Mouse (Mus musculus): ENCODE results near the gene Slc22a4. TPM values are rescaled to one million over a fixed set of nuclear protein-coding genes. Genes with fewer than 3 reads are reported as not detected.
A peak's percentile ranks its signal among the peaks of the same experiment; 100 is the strongest.
"Not testable (repeated sequence)": the region's sequence is repeated elsewhere in the genome, so short reads cannot be mapped to it uniquely, and the experiment has no call there.

Slc22a4 gene
- total RNA-seq, 2 experiments from 2014 or later: 4.9 to 11.5 TPM

DNA sequence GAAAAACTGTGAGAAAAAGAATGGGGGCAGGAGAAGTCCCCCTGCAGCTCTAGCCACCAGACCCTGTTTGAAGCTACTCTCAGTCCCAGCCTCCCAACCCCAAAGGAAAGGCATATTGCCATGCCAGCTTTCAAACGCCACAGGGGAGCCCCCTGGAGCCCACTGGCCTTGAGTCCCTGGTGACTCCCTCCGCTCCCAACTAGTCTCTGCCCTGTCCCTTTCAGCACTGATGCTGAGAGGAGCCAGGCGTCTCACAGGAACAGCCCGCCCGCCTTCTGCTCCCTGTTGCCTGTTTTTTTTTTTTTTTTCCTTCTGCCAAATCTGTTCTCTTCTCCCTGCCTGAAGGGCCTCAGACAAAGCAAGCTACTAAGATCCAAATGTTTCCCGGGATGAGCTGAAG lies 30.8 kb upstream of the Slc22a4 start:
- ATAC-seq (replicated peaks; ENCODE audit: low FRiP score, low TSS enrichment, poor library complexity, severe bottlenecking): no peak

GRCm38 (mm10) chr11:54058056-54058617 lies 30.2 kb upstream of the Slc22a4 start:
- ATAC-seq (replicated peaks; ENCODE audit: low FRiP score, low TSS enrichment, poor library complexity, severe bottlenecking): no peak

GRCm38 (mm10) chr11:54057428-54057827 lies 29.5 kb upstream of the Slc22a4 start:
- ATAC-seq (replicated peaks; ENCODE audit: low FRiP score, low TSS enrichment, poor library complexity, severe bottlenecking): no peak

DNA sequence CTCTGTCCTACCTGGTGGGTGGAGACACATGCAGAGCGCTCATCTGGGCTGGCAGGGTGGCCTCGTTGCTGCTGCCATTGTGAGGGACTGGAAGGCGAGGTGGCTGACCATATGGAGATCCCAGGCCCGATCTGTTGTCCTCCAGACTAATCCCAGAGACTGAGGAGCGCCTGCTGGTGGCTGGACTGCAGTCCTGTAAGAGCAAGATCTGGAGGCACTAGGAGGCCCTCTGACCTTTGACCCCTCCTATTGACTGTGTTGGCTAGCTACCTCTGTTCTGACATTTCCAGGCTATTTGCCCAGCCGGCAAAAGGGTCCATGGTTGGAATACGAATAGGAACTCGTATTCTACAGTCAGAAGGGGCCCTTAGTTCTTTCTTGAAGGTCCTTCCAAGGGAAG lies 28.2 kb upstream of the Slc22a4 start:
- ATAC-seq (replicated peaks; ENCODE audit: low FRiP score, low TSS enrichment, poor library complexity, severe bottlenecking): no peak

DNA sequence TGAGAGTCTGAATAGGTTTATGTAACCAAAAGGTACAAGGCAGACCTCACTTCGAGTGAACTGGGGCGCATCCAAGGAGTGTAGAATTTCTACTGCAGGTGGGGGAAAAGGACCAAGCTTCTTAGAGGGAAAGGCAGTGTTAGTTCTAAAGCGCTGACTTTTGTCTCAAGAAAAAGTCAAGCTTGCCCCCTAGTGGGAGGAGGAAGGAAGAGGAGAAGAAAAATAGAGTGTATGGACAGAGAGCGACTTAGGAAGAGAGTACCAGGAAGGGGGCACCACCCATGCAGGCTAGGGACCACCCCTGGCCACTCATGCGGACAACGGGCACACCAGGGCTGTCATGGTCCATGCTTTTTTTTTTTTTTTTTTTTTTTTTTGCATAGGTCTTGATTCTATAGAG lies 26.4 kb upstream of the Slc22a4 start:
- ATAC-seq (replicated peaks; ENCODE audit: low FRiP score, low TSS enrichment, poor library complexity, severe bottlenecking): peak; percentile 57; the same call in 1 of the 2 replicates

GRCm38 (mm10) chr11:54053090-54053489 lies 25.2 kb upstream of the Slc22a4 start:
- ATAC-seq (replicated peaks; ENCODE audit: low FRiP score, low TSS enrichment, poor library complexity, severe bottlenecking): peak; percentile 59

- ATAC-seq (replicated peaks; ENCODE audit: low FRiP score, low TSS enrichment, poor library complexity, severe bottlenecking): no peak
Observed at GRCm38 (mm10) chr11:54052128-54052527, 24.2 kb upstream of the Slc22a4 start.

DNA sequence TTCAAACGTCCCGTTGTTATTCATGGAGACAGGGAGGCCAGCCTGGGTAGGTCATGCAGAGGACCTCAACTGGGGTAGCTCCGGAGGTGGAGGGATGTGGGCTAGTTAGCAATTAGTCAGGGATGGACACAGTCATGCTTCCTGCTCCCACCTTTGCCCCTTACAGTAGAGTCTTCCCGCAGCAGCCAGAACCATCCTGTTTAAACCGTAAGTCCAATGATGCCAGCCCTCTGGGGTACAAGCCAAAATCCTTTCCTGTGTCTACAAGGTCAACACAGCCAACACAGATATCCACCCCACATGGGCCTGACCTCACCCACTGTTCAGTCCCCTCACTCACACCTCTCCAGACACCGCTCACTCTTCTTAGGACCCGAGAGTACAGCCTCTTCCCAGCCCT lies 23.3 kb upstream of the Slc22a4 start:
- no peak for ATAC-seq (replicated peaks; ENCODE audit: low FRiP score, low TSS enrichment, poor library complexity, severe bottlenecking)

GRCm38 (mm10) chr11:54050205-54050604 lies 22.3 kb upstream of the Slc22a4 start:
- no peak for ATAC-seq (replicated peaks; ENCODE audit: low FRiP score, low TSS enrichment, poor library complexity, severe bottlenecking)

DNA sequence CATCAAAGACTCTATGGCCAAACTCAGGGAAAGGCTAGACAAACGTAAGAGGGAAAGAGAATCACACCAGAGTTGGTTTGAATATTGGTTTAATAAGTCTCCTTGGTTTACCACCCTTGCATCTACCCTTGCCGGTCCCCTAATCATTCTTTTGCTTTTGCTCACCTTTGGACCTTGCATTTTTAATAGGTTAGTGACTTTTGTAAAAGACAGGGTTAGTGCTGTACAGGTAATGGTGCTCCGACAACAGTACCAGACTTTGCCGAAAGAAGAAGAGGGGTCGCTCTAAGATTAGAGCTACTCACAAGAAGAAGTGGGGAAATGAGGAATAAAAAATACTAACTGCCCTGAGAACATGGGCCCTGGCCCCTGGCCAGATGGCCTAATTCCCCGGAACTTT lies 12.8 kb upstream of the Slc22a4 start:
- no peak for ATAC-seq (replicated peaks; ENCODE audit: low FRiP score, low TSS enrichment, poor library complexity, severe bottlenecking)

- ATAC-seq (replicated peaks; ENCODE audit: low FRiP score, low TSS enrichment, poor library complexity, severe bottlenecking): not testable (repeated sequence)
Observed at GRCm38 (mm10) chr11:54032872-54033271, 5.0 kb upstream of the Slc22a4 start.

DNA sequence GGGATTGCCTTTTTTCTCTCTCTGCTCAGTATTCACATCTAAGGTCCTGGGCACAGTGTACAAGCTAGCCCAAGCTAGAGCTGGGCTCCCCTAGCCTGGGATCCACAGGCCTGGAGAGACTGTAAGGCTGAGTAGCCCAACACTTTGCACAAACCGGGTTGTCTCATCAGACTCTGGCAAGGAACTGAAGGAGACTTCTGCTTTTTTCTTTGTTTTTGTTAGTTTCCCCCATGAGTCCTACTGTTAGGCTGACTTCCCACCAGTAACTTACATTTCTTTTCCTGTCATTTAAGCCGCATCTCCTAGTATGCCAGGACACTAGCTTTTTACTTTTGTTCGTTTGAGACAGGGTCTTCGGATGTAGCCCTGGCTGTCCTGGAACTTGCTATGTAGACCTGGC lies 1.1 kb upstream of the Slc22a4 start:
- no peak for ATAC-seq (replicated peaks; ENCODE audit: low FRiP score, low TSS enrichment, poor library complexity, severe bottlenecking)

DNA sequence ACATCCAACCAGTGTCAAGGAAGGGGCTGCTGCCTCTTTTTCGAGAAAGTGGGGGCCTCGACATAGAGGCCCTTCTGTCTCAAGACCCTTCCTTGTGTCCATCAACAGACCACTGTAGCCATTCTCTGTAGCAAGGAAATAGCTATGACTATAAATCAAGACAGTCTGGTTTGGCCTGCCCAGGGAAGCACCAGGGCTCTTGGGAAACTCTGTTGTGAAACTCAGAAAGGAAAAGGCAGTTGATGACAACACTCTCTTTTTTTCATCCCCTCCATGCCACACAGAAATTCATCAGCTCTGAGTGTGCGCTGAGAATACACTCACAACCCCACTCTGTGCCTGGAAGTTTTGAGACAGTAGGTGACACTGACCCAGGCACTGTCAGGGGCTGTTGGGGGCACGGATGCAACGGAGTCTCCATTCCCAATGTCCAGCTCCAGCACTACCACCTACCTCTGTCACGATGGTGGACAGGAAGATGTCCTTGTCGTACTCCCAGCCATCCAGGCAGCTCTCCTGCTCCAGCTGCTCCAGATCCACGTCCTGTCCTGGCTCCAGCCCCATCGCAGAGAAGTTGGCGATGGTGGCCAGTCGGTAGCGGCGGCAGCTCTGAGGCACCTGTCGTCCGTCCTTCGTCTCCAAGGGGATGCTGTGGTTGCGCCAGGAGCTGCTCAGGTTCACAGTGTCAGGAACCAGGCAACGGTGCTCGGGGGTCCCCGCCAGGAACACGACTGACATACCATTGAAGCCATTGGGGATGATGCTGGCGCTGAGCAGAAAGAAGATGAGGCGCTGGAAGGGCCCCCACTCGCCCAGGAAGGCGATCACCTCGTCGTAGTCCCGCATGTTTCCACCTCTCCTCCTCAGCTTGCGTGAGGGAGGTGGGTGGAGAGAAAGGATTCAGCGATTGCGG lies 503 bp downstream of the Slc22a4 start:
- no peak for ATAC-seq (replicated peaks; ENCODE audit: low FRiP score, low TSS enrichment, poor library complexity, severe bottlenecking)

- ATAC-seq (replicated peaks; ENCODE audit: low FRiP score, low TSS enrichment, poor library complexity, severe bottlenecking): peak; percentile 87
Observed at GRCm38 (mm10) chr11:54026491-54027041, 1.3 kb downstream of the Slc22a4 start.

- ATAC-seq (replicated peaks; ENCODE audit: low FRiP score, low TSS enrichment, poor library complexity, severe bottlenecking): no peak
Observed at GRCm38 (mm10) chr11:54021396-54022093, 6.3 kb downstream of the Slc22a4 start.

DNA sequence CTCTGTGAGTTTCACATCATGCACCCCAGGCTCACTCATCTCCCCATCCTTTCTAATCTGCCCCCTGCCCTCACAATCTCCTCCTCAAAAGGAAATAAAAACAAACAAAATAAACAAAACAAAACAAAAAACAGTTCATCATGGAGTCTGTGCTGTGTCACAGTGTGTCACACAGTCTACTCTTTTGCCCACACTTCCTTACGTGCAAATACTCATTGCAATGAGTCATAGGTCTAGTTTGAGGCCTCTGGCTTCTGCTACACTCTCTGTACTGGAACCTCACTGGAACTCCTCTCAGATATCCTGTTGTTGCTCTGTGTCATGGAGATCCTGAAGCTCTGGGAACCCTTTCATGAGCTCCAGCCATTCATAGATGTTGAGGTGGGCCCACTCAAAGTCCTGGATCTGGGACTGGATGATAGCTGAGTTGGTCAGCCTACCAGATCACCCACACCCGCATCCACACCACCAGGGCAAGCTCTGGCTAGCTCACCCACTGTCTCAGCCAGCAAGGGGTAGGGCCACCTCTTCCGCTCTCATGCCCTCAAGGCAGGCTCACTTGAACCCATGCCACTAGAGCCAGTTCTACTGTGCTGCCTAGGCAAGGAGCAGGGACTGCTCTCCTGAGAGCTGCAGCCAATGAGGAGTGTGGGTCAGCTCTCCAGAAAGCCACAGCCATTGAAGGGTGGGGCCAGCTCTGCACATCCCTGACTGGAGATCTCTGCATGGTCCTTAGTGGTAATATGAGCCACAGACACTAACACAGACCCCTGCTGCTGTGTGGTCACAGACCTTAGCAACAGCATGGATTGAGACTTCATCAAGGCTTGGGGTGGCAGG lies 8.8 kb downstream of the Slc22a4 start:
- no peak for ATAC-seq (replicated peaks; ENCODE audit: low FRiP score, low TSS enrichment, poor library complexity, severe bottlenecking)

GRCm38 (mm10) chr11:54017596-54017995 lies 10.3 kb downstream of the Slc22a4 start:
- ATAC-seq (replicated peaks; ENCODE audit: low FRiP score, low TSS enrichment, poor library complexity, severe bottlenecking): no peak

DNA sequence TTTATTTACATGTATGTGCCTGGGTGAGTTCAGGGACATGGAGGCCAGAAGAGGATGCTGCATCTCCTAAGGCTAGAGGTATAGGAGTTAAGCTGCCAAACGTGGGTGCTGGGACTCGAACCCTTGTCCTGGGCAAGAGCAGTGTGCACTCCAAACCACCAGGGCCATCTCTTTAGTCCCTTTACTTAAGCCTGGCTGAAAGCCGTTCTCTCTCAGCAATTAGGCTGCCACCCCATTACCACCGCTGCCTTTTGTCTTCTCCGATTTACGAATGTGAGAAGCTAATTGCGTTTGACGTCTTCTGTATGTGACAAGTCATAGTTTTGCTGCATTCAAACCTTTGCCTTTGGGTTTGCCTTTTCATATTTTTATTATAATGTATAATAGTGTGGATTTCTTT lies 11.8 kb downstream of the Slc22a4 start:
- ATAC-seq (replicated peaks; ENCODE audit: low FRiP score, low TSS enrichment, poor library complexity, severe bottlenecking): no peak

DNA sequence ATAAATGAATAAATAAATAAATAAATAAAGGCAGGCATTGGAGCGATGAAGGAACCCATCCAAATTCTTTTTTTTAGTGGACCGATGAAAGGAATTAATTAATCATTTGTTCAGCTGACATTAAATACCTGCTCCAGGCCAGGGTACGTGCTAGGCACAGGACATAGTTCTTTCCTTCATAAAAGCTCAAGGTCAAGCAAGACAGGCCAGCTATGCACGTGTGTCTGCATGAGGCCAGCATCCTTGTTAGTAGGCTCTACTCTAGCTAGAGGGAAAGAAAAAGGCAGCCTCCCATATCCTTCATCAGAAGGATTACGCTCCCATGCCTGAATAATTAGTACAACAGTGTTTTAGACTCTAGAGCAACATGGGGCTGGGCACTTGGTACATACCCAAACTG lies 14.9 kb downstream of the Slc22a4 start:
- no peak for ATAC-seq (replicated peaks; ENCODE audit: low FRiP score, low TSS enrichment, poor library complexity, severe bottlenecking)
